Mouse (Mus musculus): ENCODE measurements at regions not wholly inside any gene's neighbourhood (a gene's known extent, or its start where the extent isn't known, plus 50 kb on each side); places are given as distances from the start of the nearest gene placed in this dataset.
A peak's percentile ranks its signal among the peaks of the same experiment; 100 is the strongest.

- no peak for DNase-seq
Observed at GRCm38 (mm10) chr2:137704948-137705723, 551.2 kb upstream of the Btbd3 start.

- peak; percentile 23 for DNase-seq
Observed at GRCm38 (mm10) chr2:137704565-137704947, 551.8 kb upstream of the Btbd3 start.

- no peak for DNase-seq
Observed at GRCm38 (mm10) chr2:137704051-137704450, 552.3 kb upstream of the Btbd3 start.

GRCm38 (mm10) chr2:137695885-137696284 is 560.5 kb upstream of the Btbd3 start:
- no peak for DNase-seq

- DNase-seq, result no peak
Observed at GRCm38 (mm10) chr2:137694020-137694419, 562.3 kb upstream of the Btbd3 start.

GRCm38 (mm10) chr2:137687208-137687607 is 569.2 kb upstream of the Btbd3 start:
- no peak for DNase-seq

- no peak for DNase-seq
Observed at GRCm38 (mm10) chr2:137686735-137687134, 569.6 kb upstream of the Btbd3 start.

- no peak for DNase-seq
Observed at GRCm38 (mm10) chr2:137681762-137682161, 565.3 kb upstream of the Jag1 start.

GRCm38 (mm10) chr2:137663171-137663570 is 546.7 kb upstream of the Jag1 start:
- DNase-seq, result no peak

- no peak for DNase-seq
Observed at GRCm38 (mm10) chr2:137662216-137662615, 545.8 kb upstream of the Jag1 start.

GRCm38 (mm10) chr2:137660449-137660848 is 544.0 kb upstream of the Jag1 start:
- no peak for DNase-seq

- DNase-seq, result no peak
Observed at GRCm38 (mm10) chr2:137654296-137654695, 537.9 kb upstream of the Jag1 start.

GRCm38 (mm10) chr2:137644160-137644559 is 527.7 kb upstream of the Jag1 start:
- DNase-seq, result no peak

GRCm38 (mm10) chr2:137643269-137644055 is 527.0 kb upstream of the Jag1 start:
- peak; percentile 18 for DNase-seq

- no peak for DNase-seq
Observed at GRCm38 (mm10) chr2:137635019-137635621, 518.7 kb upstream of the Jag1 start.

GRCm38 (mm10) chr2:137616637-137617036 is 500.2 kb upstream of the Jag1 start:
- no peak for DNase-seq

GRCm38 (mm10) chr2:137613791-137614190 is 497.3 kb upstream of the Jag1 start:
- no peak for DNase-seq

GRCm38 (mm10) chr2:137608506-137608905 is 492.1 kb upstream of the Jag1 start:
- peak; percentile 3 for DNase-seq

- no peak for DNase-seq
Observed at GRCm38 (mm10) chr2:137598136-137598535, 481.7 kb upstream of the Jag1 start.

- no peak for DNase-seq
Observed at GRCm38 (mm10) chr2:137594509-137594908, 478.1 kb upstream of the Jag1 start.

- DNase-seq, result no peak
Observed at GRCm38 (mm10) chr2:137591551-137591950, 475.1 kb upstream of the Jag1 start.

GRCm38 (mm10) chr2:137581491-137581890 is 465.0 kb upstream of the Jag1 start:
- no peak for DNase-seq

GRCm38 (mm10) chr2:137575750-137576149 is 459.3 kb upstream of the Jag1 start:
- no peak for DNase-seq

All from kidney, adult 11 months (tissue).